Mouse (Mus musculus) small intestine, adult 2 months (tissue): ENCODE measurements around the gene Dnajc15.

ENCODE experiments used
- CTCF ChIP-seq: fragments of 200-500 bp; IDR thresholded peaks from 2 replicates; pipeline ENCODE4 v1.5.1; 2012; ENCODE audit warnings: low read depth, mild to moderate bottlenecking, control low read depth, inconsistent platforms, low read length, moderate library complexity, mixed read lengths; ENCODE audit not compliant: insufficient replicate concordance, insufficient read length; ENCODE audit errors: extremely low read depth
- POLR2A ChIP-seq: fragments of 200-500 bp; IDR thresholded peaks from 2 replicates; pipeline ENCODE4 v1.6.1; 2012; ENCODE audit warnings: low read depth, mild to moderate bottlenecking, control low read depth, inconsistent platforms, low read length, moderate library complexity

GRCm38 (mm10) chr14:77859894-77860293 is 15.0 kb downstream of the Dnajc15 start:
- no peak for TF ChIP-seq CTCF
- TF ChIP-seq POLR2A: no peak
